Mouse (Mus musculus) heart, embryonic 13.5 days (tissue): ENCODE results near the gene Scfd2. TPM values are rescaled to one million over a fixed set of nuclear protein-coding genes. Genes with fewer than 3 reads are reported as not detected.

ENCODE experiments used
- ATAC-seq: fragments of 200-750 bp; cut with Nextera tagmentation; 2 replicates; pipeline ENCODE4 v1.8.0; 2017; ENCODE audit warnings: moderate TSS enrichment; ENCODE audit not compliant: insufficient number of reproducible peaks, low FRiP score, low TSS enrichment; ENCODE audit errors: extremely low read depth
- H3K27ac ChIP-seq: fragments of 300-500 bp; sonication (generic); replicated peaks from 2 replicates; pipeline ENCODE4 v1.5.1; 2015; ENCODE audit warnings: moderate library complexity, mild to moderate bottlenecking, inconsistent platforms
- H3K27me3 ChIP-seq: fragments of 300-500 bp; sonication (generic); replicated peaks from 2 replicates; pipeline ENCODE4 v1.6.1; 2015; ENCODE audit warnings: mild to moderate bottlenecking, inconsistent platforms
- H3K36me3 ChIP-seq: fragments of 300-500 bp; sonication (generic); 2 replicates; pipeline ENCODE4 v1.6.1; 2015; ENCODE audit warnings: mild to moderate bottlenecking, inconsistent platforms
- H3K4me1 ChIP-seq: fragments of 300-500 bp; sonication (generic); 2 replicates; pipeline ENCODE4 v1.6.1; 2015; ENCODE audit warnings: inconsistent platforms
- H3K4me2 ChIP-seq: fragments of 300-500 bp; sonication (generic); 2 replicates; pipeline ENCODE4 v1.6.1; 2015; ENCODE audit warnings: inconsistent platforms, mild to moderate bottlenecking, moderate library complexity
- H3K4me3 ChIP-seq: fragments of 300-500 bp; sonication (generic); 2 replicates; pipeline ENCODE4 v1.5.1; 2015; ENCODE audit warnings: moderate library complexity, mild to moderate bottlenecking, inconsistent platforms
- H3K9ac ChIP-seq: fragments of 300-500 bp; sonication (generic); 2 replicates; pipeline ENCODE4 v1.6.1; 2015; ENCODE audit warnings: inconsistent platforms, mild to moderate bottlenecking, moderate library complexity
- H3K9me3 ChIP-seq: fragments of 300-500 bp; sonication (generic); 2 replicates; pipeline ENCODE4 v1.6.1; 2016; ENCODE audit warnings: inconsistent platforms
- WGBS: fragments of 180-500 bp; shearing (Covaris S2); methylation state at CpG from one replicate; pipeline ENCODE4 v1.1.7; 2015; ENCODE audit warnings: mixed read lengths; 5-methylcytosine and 5-hydroxymethylcytosine counted together
- polyA plus RNA-seq: library from polyadenylated mRNA; unstranded; fragments of >200 nt; fragmentation: Nextera tagmentation; extraction: Ambion mirVana; gene quantifications from 2 replicates; pipeline ENCODE4 v1.2.1, GENCODE M21; 2015

Scfd2 gene
- polyA plus RNA-seq, 1 experiment from 2014 or later, result 12.4 TPM

GRCm38 (mm10) chr5:74273313-74273712 is 258.2 kb downstream of the Scfd2 start:
- Histone ChIP-seq H3K4me1 (peaks cover 28% of the 10 kb centered on the region), H3K4me2 (no peak overlapping the region), H3K4me3 (no peak overlapping the region), H3K27ac (peak overlapping the region; percentile 64), H3K27me3 (no peaks in the 10 kb centered on the region; the same call in 1 of the 2 replicates), H3K36me3 (no peaks in the 10 kb centered on the region), H3K9ac (no peak overlapping the region), H3K9me3 (no peaks in the 10 kb centered on the region)
- no peak for ATAC-seq
- 23% methylated on average over 3 of the region's 3 CpGs for WGBS

- 46% methylated on average over 5 of the region's 5 CpGs for WGBS
Measured at GRCm38 (mm10) chr5:74267736-74268369, 263.7 kb downstream of the Scfd2 start.

GRCm38 (mm10) chr5:74267196-74267595 is 264.4 kb downstream of the Scfd2 start:
- Histone ChIP-seq H3K4me3 (no peak overlapping the region), H3K36me3 (no peaks in the 10 kb centered on the region), H3K27me3 (no peaks in the 10 kb centered on the region), H3K4me2 (no peak overlapping the region), H3K4me1 (peaks cover 56% of the 10 kb centered on the region), H3K27ac (no peak overlapping the region; the same call in 1 of the 2 replicates), H3K9ac (no peak overlapping the region), H3K9me3 (no peaks in the 10 kb centered on the region)
- WGBS, result 48% methylated on average over 1 of the region's 1 CpGs
- ATAC-seq, result no peak

More at GRCm38 (mm10) chr5:74267736-74268369, 263.7 kb downstream of the Scfd2 start:
- H3K4me1 ChIP-seq, result peaks cover 50% of the 10 kb centered on the region
- no peak overlapping the region for H3K4me3 ChIP-seq
- H3K27me3 ChIP-seq, result no peaks in the 10 kb centered on the region
- no peaks in the 10 kb centered on the region for H3K9me3 ChIP-seq
- H3K27ac ChIP-seq, result peak overlapping the region; percentile 5; the same call in 1 of the 2 replicates
- H3K36me3 ChIP-seq, result no peaks in the 10 kb centered on the region
- no peak overlapping the region for H3K4me2 ChIP-seq
- no peak overlapping the region for H3K9ac ChIP-seq
- ATAC-seq, result no peak

GRCm38 (mm10) chr5:74266476-74266819 is 265.1 kb downstream of the Scfd2 start:
- Histone ChIP-seq H3K4me2 (no peak overlapping the region), H3K27ac (no peak overlapping the region), H3K4me3 (no peak overlapping the region), H3K4me1 (peaks cover 63% of the 10 kb centered on the region), H3K36me3 (no peaks in the 10 kb centered on the region), H3K9ac (no peak overlapping the region), H3K27me3 (no peaks in the 10 kb centered on the region), H3K9me3 (no peaks in the 10 kb centered on the region)
- no peak for ATAC-seq
- 38% methylated on average over 5 of the region's 5 CpGs for WGBS

- Histone ChIP-seq H3K9ac (peak overlapping the region; percentile 24; the same call in 1 of the 2 replicates), H3K4me1 (peaks cover 70% of the 10 kb centered on the region), H3K4me2 (no peak overlapping the region), H3K4me3 (no peak overlapping the region), H3K27me3 (no peaks in the 10 kb centered on the region), H3K27ac (peak overlapping the region; percentile 63), H3K36me3 (no peaks in the 10 kb centered on the region), H3K9me3 (no peaks in the 10 kb centered on the region)
- WGBS, result 53% methylated on average over 13 of the region's 13 CpGs
- ATAC-seq, result no peak
Measured at GRCm38 (mm10) chr5:74265601-74266475, 265.7 kb downstream of the Scfd2 start.

GRCm38 (mm10) chr5:74265151-74265550 is 266.4 kb downstream of the Scfd2 start:
- ATAC-seq, result no peak
- WGBS, result 50% methylated on average over 6 of the region's 6 CpGs
- peak overlapping the region; percentile 63; the same call in 1 of the 2 replicates for H3K27ac ChIP-seq
- peaks cover 74% of the 10 kb centered on the region for H3K4me1 ChIP-seq
- H3K9me3 ChIP-seq, result no peaks in the 10 kb centered on the region
- H3K9ac ChIP-seq, result peak overlapping the region; percentile 24; the same call in 1 of the 2 replicates
- H3K4me2 ChIP-seq, result no peak overlapping the region
- H3K36me3 ChIP-seq, result no peaks in the 10 kb centered on the region
- no peaks in the 10 kb centered on the region for H3K27me3 ChIP-seq
- no peak overlapping the region for H3K4me3 ChIP-seq

GRCm38 (mm10) chr5:74264541-74264940 is 267.0 kb downstream of the Scfd2 start:
- Histone ChIP-seq H3K27ac (no peak overlapping the region), H3K27me3 (no peaks in the 10 kb centered on the region), H3K4me3 (no peak overlapping the region), H3K4me1 (peaks cover 73% of the 10 kb centered on the region), H3K4me2 (no peak overlapping the region), H3K36me3 (no peaks in the 10 kb centered on the region), H3K9ac (no peak overlapping the region), H3K9me3 (no peaks in the 10 kb centered on the region)
- ATAC-seq, result no peak
- WGBS, result 79% methylated on average over 4 of the region's 4 CpGs

- peaks cover 73% of the 10 kb centered on the region for H3K4me1 ChIP-seq
Measured at GRCm38 (mm10) chr5:74261016-74261415, 270.5 kb downstream of the Scfd2 start.

GRCm38 (mm10) chr5:74260378-74260809 is 271.2 kb downstream of the Scfd2 start:
- Histone ChIP-seq H3K4me2 (peak overlapping the region; percentile 35), H3K27ac (peak overlapping the region; percentile 88), H3K9me3 (no peaks in the 10 kb centered on the region), H3K4me1 (peaks cover 70% of the 10 kb centered on the region), H3K4me3 (0 out of 2 replicates have a peak overlapping the region, but pooled peaks have one; percentile 3), H3K9ac (peak overlapping the region; percentile 65), H3K27me3 (no peaks in the 10 kb centered on the region), H3K36me3 (no peaks in the 10 kb centered on the region)
- WGBS, result 15% methylated on average over 9 of the region's 9 CpGs
- ATAC-seq, result no peak; the same call in 1 of the 2 replicates

More at GRCm38 (mm10) chr5:74261016-74261415, 270.5 kb downstream of the Scfd2 start:
- 57% methylated on average over 6 of the region's 6 CpGs for WGBS
- no peaks in the 10 kb centered on the region for H3K36me3 ChIP-seq
- H3K4me2 ChIP-seq, result no peak overlapping the region
- ATAC-seq, result no peak
- peak overlapping the region; percentile 88 for H3K27ac ChIP-seq
- no peaks in the 10 kb centered on the region for H3K27me3 ChIP-seq
- no peak overlapping the region for H3K4me3 ChIP-seq
- peak overlapping the region; percentile 65 for H3K9ac ChIP-seq
- no peaks in the 10 kb centered on the region for H3K9me3 ChIP-seq

- Histone ChIP-seq H3K36me3 (no peaks in the 10 kb centered on the region), H3K9ac (peak overlapping the region; percentile 37; the same call in 1 of the 2 replicates), H3K4me2 (peak overlapping the region; percentile 16; the same call in 1 of the 2 replicates), H3K9me3 (no peaks in the 10 kb centered on the region), H3K27ac (peak overlapping the region; percentile 90), H3K4me3 (no peak overlapping the region), H3K4me1 (peaks cover 65% of the 10 kb centered on the region), H3K27me3 (no peaks in the 10 kb centered on the region)
- no peak for ATAC-seq
- 42% methylated on average over 4 of the region's 4 CpGs for WGBS
Measured at GRCm38 (mm10) chr5:74256705-74257104, 274.9 kb downstream of the Scfd2 start.

- Histone ChIP-seq H3K4me2 (no peak overlapping the region), H3K27me3 (no peaks in the 10 kb centered on the region), H3K4me1 (peaks cover 62% of the 10 kb centered on the region), H3K36me3 (no peaks in the 10 kb centered on the region), H3K9me3 (no peaks in the 10 kb centered on the region), H3K27ac (no peak overlapping the region), H3K9ac (no peak overlapping the region), H3K4me3 (no peak overlapping the region)
- WGBS, result 71% methylated on average over 1 of the region's 1 CpGs
- ATAC-seq, result no peak
Measured at GRCm38 (mm10) chr5:74254996-74255395, 276.6 kb downstream of the Scfd2 start.
